Mouse (Mus musculus): ENCODE data around the gene Cbwd1.
A peak's percentile ranks its signal among the peaks of the same experiment; 100 is the strongest.

Gene Cbwd1

GRCm38 (mm10) chr19:24972701-24973390 is 11.4 kb upstream of the Cbwd1 start:
- no peak for DNase-seq

GRCm38 (mm10) chr19:24971307-24971706 is 9.9 kb upstream of the Cbwd1 start:
- no peak for DNase-seq

DNA sequence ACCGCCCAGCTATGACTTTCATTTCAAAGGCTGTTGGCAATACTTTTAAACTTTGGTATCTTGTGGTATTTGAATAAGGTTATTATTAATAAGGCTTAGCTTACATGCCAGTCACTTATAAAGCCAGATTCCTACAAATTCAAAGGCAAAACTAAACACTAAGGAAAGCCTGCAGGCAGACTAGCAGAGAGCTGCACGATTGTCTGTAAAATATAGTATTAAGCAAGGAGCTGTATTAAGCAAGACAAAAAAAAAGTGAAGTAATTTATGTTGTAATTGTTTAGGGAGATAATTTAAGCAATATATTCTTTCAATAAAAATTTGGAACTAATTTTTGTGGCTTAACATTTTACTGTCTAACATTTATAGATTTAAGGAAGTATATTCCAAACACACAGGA is 5.5 kb upstream of the Cbwd1 start:
- DNase-seq, result no peak

GRCm38 (mm10) chr19:24966203-24966602 is 4.8 kb upstream of the Cbwd1 start:
- no peak for DNase-seq

- peak; percentile 59 for DNase-seq
Observed at GRCm38 (mm10) chr19:24958531-24958930, 2.9 kb downstream of the Cbwd1 start.

DNA sequence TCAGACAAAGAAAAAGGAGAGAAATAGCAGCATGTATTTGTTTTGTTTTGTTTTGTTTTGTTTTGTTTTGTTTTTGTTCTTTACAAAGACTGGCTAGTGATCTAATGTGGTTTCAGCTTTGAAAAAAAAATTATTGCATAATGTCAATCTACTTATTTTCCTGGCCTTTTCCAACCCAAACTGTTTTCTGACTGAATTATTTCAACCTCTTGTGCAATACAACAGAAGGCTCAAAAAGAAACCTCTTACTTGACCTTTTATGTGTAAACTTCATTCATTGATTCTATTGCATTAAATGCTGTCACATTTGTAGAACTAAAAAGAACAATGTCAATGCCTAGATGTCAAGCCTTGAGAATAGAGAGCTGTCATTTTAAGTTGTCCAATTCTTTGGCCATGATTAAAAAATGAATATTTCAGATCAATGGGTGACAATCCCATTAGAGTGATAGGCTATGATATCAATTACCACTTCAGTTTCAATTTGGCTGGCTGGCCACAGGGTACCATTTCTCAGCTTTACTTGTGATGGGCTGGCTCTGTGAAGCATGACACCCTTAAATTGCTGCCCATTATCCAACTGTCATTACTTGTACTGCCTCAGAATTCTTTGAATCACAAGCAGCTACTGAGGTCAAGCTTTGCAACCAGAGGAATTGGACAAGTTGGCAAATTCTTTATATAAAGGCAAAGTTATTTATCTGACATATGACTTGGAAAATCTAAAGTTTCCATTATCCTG is 15.7 kb downstream of the Cbwd1 start:
- DNase-seq, result no peak

DNA sequence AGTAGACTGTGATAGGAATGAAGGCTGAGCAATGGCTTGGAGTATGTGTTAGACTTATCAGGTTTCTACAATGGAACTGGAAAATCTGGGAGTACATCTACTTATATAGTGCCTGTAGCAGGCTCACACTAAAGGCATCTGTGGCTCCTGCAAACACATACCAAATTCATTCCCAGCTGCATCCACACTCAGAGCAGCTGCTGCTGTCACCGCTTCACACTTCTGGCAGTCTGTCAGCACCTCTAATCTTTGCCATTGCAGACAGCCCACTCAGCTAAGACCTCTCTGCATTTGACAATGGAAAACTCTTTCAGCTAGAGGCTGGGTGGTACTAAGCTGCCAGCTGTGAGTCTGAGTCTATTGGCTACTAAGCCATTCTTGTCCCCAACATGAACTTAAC is 24.3 kb downstream of the Cbwd1 start:
- no peak for DNase-seq

GRCm38 (mm10) chr19:24929041-24929440 is 32.4 kb downstream of the Cbwd1 start:
- DNase-seq, result no peak

DNA sequence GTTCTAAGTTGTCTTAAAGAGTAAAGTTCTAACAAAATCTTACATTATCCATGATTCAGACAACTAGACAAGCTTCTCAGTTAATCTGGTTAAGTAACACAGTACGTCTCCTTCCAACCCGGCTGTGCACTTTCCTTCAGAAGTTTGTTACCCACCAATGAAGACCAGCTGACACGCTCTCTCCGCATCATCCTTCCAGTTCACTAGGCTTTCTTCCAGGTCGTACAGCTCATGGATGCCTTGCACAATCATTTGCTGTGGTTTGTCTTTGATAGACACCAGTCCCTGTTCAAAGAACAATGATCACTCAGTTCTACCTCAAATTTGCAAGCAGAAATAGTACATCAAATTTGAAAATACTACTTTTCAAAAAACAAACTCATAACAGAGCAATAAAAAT is 40.5 kb downstream of the Cbwd1 start:
- DNase-seq, result no peak

GRCm38 (mm10) chr19:24908385-24909155 is 52.8 kb downstream of the Cbwd1 start:
- DNase-seq, result no peak

DNA sequence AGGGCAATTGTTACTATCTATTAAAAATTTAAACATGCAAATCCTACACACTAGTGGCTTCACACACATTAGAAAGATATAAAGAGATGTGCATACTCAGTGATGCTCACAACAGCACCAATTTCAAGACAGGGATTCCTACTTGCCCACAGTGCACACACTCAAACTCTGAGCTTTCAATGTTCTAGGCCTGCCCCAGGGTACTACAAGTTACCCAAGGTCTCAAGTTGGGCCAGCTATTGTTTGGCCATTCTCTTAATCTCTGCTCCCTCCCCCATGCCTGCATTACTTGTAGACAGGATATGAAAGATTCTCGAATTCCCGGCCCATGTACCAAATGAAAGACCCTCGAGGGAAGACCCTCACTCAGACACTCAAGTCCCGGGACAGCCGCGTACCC is 53.8 kb downstream of the Cbwd1 start:
- no peak for DNase-seq

DNA sequence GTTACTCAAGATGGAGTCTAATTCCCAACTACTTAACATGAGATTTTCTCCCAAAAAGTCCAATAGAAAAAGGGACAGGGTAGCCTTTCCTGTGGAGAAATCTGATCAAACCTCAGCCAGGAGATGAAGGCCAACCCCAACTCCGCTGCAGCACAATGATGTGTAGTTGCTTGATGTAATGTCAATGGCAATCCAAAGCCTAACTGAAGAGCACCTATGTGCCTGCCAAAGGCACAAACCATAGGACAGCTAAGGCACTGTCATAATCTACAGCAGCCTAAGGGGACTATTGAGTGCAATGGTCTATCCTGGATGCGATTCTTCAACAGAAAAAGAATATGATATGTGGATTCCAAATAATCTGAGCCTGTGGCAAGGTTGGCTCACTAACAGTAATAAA is 58.6 kb downstream of the Cbwd1 start:
- no peak for DNase-seq

DNA sequence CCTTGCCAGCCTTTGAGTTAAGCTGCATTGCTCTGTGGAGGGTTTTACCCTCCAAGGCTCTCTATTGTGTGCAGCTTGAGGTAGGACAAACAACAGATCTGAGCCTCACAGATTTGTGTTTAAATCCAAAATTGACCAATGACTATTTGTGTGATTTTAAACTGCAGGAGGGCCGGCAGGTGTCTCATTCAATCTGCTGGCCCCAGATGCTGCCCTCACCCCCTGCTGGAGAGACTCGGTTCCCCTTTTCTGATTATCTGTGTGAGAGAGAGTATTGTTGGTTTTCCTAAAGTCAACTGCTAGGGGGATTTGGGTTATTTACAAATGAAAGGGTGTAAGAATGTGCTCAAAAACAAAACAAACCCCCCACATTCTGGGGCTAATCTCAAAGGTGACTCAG is 59.2 kb downstream of the Cbwd1 start:
- no peak for DNase-seq

DNA sequence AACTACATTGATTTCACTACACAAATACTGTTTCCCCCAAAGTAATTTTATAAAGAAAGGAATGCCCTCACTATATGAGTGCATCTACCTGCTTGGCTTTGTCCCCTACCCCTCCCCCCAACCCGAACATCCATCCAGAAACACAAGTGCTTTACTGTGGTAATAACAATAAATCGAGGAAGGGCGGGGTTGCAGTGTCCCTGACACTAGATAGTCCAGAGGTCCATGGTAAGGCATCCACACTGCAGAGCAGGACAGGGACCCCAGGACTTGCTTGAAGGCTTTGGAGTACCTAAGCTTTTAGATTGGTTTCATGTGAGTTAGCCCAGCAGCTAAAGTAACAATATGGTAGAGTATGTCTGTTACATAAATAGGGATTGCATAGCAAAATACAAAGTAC is 59.7 kb downstream of the Cbwd1 start:
- no peak for DNase-seq

DNA sequence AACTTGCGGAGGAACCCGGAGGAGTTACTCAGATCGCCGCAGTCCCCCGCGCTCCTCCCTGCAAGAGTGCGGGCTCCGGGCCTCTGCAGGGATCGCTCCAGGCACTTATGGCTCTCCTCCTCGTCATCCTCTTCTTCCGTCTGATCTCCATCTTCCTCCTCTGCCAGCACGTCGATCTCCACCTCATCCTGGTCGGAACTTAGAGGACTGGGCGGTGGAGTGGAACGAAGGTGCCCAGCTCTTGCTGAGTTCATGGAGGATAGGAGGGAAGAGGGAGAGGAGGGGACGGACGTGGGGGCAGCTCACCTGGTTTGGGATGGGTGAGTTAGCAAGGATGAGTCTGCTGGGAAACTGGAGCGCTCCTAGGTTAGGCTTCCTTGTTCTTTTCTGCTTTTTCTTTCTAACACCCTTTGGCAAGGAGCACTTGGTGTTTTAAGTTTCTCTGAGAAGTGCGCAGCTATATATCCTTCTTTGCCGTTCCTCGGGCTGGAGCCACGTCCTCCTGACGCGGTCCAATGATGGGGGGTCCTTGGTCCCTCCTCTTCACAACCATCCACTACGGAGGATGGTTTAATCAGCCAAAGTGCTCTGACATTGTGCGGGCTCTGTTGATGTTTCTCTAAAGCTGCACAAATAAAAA is 60.7 kb downstream of the Cbwd1 start, which contains the start of gene Foxd4:
Gene Foxd4, minus strand, starts transcription at position 617 of the 640 bp plus-strand sequence.
- no peak for DNase-seq

- DNase-seq, result peak; percentile 15
Observed at GRCm38 (mm10) chr19:24899578-24900544, 61.5 kb downstream of the Cbwd1 start.

GRCm38 (mm10) chr19:24898737-24899577 is 62.5 kb downstream of the Cbwd1 start:
- DNase-seq, result no peak

DNA sequence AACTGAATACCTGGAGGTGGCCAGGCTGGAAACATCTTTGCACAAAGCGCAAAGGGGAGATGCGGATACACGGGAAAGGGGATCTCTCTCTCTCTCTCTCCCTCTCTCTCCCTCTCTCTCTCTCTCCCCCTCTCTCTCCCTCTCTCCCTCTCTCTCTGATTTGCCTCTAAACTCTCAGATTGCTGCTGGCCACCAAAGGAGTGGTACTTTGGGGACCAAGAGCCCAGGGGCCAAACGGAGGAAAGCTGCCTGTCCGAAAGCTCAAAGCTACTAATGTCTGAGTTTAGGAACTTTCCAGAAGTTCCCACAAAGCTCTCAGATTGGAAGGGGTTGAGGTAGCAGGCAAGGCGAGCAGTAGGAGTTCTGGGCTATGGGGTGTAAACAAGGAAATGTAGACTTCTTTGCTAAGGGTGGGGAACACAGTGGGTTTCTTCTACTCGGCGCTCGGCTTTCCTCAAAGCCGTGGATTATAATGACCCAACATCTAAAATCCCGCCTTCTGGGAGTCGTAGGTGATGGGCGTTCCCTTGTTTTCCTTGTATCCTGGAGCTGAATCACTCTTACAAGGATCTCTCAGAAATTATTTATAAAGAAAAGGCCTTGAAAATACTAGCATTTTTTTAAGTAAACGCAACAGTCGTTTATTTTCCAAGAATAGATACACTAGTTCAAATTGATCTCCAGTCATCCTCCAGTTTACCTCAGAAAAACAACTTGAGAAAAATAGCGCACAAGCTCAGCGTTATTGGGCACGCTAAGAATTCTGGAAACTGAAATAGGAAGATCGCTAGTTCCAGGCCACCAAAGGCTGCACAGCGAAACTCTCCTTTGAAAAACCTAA is 63.3 kb downstream of the Cbwd1 start:
- DNase-seq, result no peak

- DNase-seq, result no peak
Observed at GRCm38 (mm10) chr19:24897006-24897895, 64.2 kb downstream of the Cbwd1 start.
